Mouse (Mus musculus) liver, embryonic 14.5 days (tissue): ENCODE measurements around the gene Prdm11. TPM values are rescaled to one million over a fixed set of nuclear protein-coding genes. Genes with fewer than 3 reads are reported as not detected.

ENCODE experiments used
- ATAC-seq: fragments of 200-750 bp; cut with Nextera tagmentation; 2 replicates; pipeline ENCODE4 v1.8.0; 2017; ENCODE audit warnings: moderate number of reproducible peaks, mild to moderate bottlenecking, moderate library complexity; ENCODE audit not compliant: insufficient read depth
- DNase-seq, 3 experiments: peaks; one replicate each; pipeline ENCODE4 v3.0.0-alpha.2; 2012 to 2013; ENCODE audit warnings: low read depth in 3 of 3, low spot score in 3 of 3
- H3K27ac ChIP-seq: fragments of 300-500 bp; sonication (generic); 2 replicates; pipeline ENCODE4 v1.5.1; 2014; ENCODE audit warnings: moderate library complexity, mild to moderate bottlenecking, control low read depth, inconsistent platforms
- H3K27me3 ChIP-seq: fragments of 300-500 bp; sonication (generic); 2 replicates; pipeline ENCODE4 v1.6.1; 2014; ENCODE audit warnings: mild to moderate bottlenecking, low read length, moderate library complexity; ENCODE audit not compliant: control insufficient read depth, insufficient read depth
- H3K36me3 ChIP-seq: fragments of 300-500 bp; sonication (generic); replicated peaks from 2 replicates; pipeline ENCODE4 v1.6.1; 2014; ENCODE audit warnings: low read depth; ENCODE audit not compliant: control insufficient read depth, insufficient read depth
- H3K4me1 ChIP-seq, 2 experiments: fragments of 200-500 bp in 1 of 2; fragments of 300-500 bp in 1 of 2; sonication (generic) in 1 of 2; replicated peaks; 2 replicates each; pipeline ENCODE4 v1.6.1; 2012 to 2014; ENCODE audit warnings: antibody characterized with exemption in 1 of 2, inconsistent platforms in 1 of 2, low read length in 1 of 2; ENCODE audit not compliant: control insufficient read depth in 2 of 2, insufficient read depth in 2 of 2
- H3K4me2 ChIP-seq: fragments of 300-500 bp; sonication (generic); 2 replicates; pipeline ENCODE4 v1.6.1; 2014; ENCODE audit warnings: low read depth, mild to moderate bottlenecking, control low read depth, moderate library complexity
- H3K4me3 ChIP-seq, 2 experiments: fragments of 200-500 bp in 1 of 2; fragments of 300-500 bp in 1 of 2; sonication (generic) in 1 of 2; 2 replicates each; pipeline ENCODE4 v1.5.1; 2012 to 2014; ENCODE audit warnings: low read depth in 2 of 2, low read length in 2 of 2, mild to moderate bottlenecking in 2 of 2, control low read depth in 1 of 2, inconsistent platforms in 1 of 2, moderate library complexity in 1 of 2; ENCODE audit not compliant: insufficient read depth in 1 of 2
- H3K9ac ChIP-seq: fragments of 300-500 bp; sonication (generic); replicated peaks from 2 replicates; pipeline ENCODE4 v1.6.1; 2014; ENCODE audit warnings: mild to moderate bottlenecking, control low read depth, moderate library complexity
- H3K9me3 ChIP-seq: fragments of 300-500 bp; sonication (generic); 2 replicates; pipeline ENCODE4 v1.6.1; 2016; ENCODE audit warnings: low read length, mixed read lengths; ENCODE audit not compliant: control insufficient read depth
- CTCF ChIP-seq: IDR thresholded peaks from 2 replicates; pipeline ENCODE4 v1.5.1; 2016; ENCODE audit warnings: antibody characterized with exemption, low read depth, control low read depth
- EP300 ChIP-seq: IDR thresholded peaks from 2 replicates; pipeline ENCODE4 v1.6.1; 2016; ENCODE audit warnings: antibody characterized with exemption, low read depth
- WGBS: fragments of 180-500 bp; shearing (Covaris S2); extraction: QIAGEN DNeasy Blood & Tissue Kit; methylation state at CpG from one replicate; pipeline ENCODE4 v1.1.7; 2014; ENCODE audit not compliant: insufficient replicate concordance; 5-methylcytosine and 5-hydroxymethylcytosine counted together
- polyA plus RNA-seq, 2 experiments: library from polyadenylated mRNA; depleted of rRNA in 1 of 2; stranded (reverse) in 1 of 2; unstranded in 1 of 2; fragments of >200 nt; fragmentation: Nextera tagmentation in 1 of 2; extraction: Ambion mirVana in 1 of 2; gene quantifications; 2 replicates each; pipeline versions ENCODE4 v1.2.1 to v1.2.3; 2012 to 2014

Gene Prdm11
- polyA plus RNA-seq, 2 experiments = 1.8 to 3.7 TPM

GRCm38 (mm10) chr2:93013415-93014092, 32.4 kb downstream of the Prdm11 start:
- Histone ChIP-seq H3K27me3 (peaks cover 3% of the 10 kb centered on the region; the same call in 1 of the 2 replicates), H3K9ac (peak overlapping the region; percentile 62), H3K36me3 (no peaks in the 10 kb centered on the region), H3K4me3 (peak overlapping the region; percentile 49 to 66), H3K9me3 (no peaks in the 10 kb centered on the region), H3K4me1 (peaks cover 16 to 19% of the 10 kb centered on the region in 2 experiments), H3K27ac (no peak overlapping the region), H3K4me2 (peak overlapping the region; percentile 92)
- TF ChIP-seq EP300 = no peak
- TF ChIP-seq CTCF = no peak
- ATAC-seq = 0 out of 2 replicates have a peak, but pooled peaks have one; percentile 15
- 58% methylated on average over 8 of the region's 8 CpGs for WGBS
- DNase-seq = no peak

GRCm38 (mm10) chr2:93012976-93013375, 33.0 kb downstream of the Prdm11 start:
- H3K9ac ChIP-seq = no peak overlapping the region
- WGBS = 69% methylated on average over 3 of the region's 3 CpGs

GRCm38 (mm10) chr2:93011933-93012332, 34.0 kb downstream of the Prdm11 start:
- WGBS = 72% methylated on average over 9 of the region's 9 CpGs
- no peak overlapping the region for H3K4me2 ChIP-seq

More at GRCm38 (mm10) chr2:93012976-93013375, 33.0 kb downstream of the Prdm11 start:
- H3K4me2 ChIP-seq = no peak overlapping the region
- H3K9me3 ChIP-seq = no peaks in the 10 kb centered on the region
- ATAC-seq (no peak), DNase-seq (no peak)
- H3K36me3 ChIP-seq = no peaks in the 10 kb centered on the region
- H3K4me1 ChIP-seq = peaks cover 21 to 24% of the 10 kb centered on the region in 2 experiments
- H3K27me3 ChIP-seq = peaks cover 3% of the 10 kb centered on the region; the same call in 1 of the 2 replicates
- TF ChIP-seq CTCF (no peak), EP300 (no peak)
- no peak overlapping the region for H3K27ac ChIP-seq
- H3K4me3 ChIP-seq = no peak overlapping the region

GRCm38 (mm10) chr2:93011465-93011864, 34.5 kb downstream of the Prdm11 start:
- whole genome bisulfite sequencing = 84% methylated on average over 5 of the region's 5 CpGs
- Histone ChIP-seq H3K4me3 (no peak overlapping the region), H3K4me1 (peaks cover 24 to 35% of the 10 kb centered on the region in 2 experiments), H3K9me3 (no peaks in the 10 kb centered on the region), H3K27ac (no peak overlapping the region), H3K4me2 (no peak overlapping the region), H3K9ac (no peak overlapping the region), H3K27me3 (peaks cover 3% of the 10 kb centered on the region; the same call in 1 of the 2 replicates), H3K36me3 (no peaks in the 10 kb centered on the region)
- TF ChIP-seq EP300 (no peak), CTCF (no peak)
- no peak for DNase-seq
- no peak for ATAC-seq

More at GRCm38 (mm10) chr2:93011933-93012332, 34.0 kb downstream of the Prdm11 start:
- no peaks in the 10 kb centered on the region for H3K9me3 ChIP-seq
- H3K4me1 ChIP-seq = peaks cover 24 to 32% of the 10 kb centered on the region in 2 experiments
- no peak overlapping the region for H3K4me3 ChIP-seq
- ATAC-seq (no peak), DNase-seq (no peak)
- H3K27ac ChIP-seq = no peak overlapping the region
- no peaks in the 10 kb centered on the region for H3K36me3 ChIP-seq
- TF ChIP-seq EP300 = no peak
- peak; percentile 34 for TF ChIP-seq CTCF
- H3K27me3 ChIP-seq = peaks cover 3% of the 10 kb centered on the region; the same call in 1 of the 2 replicates
- no peak overlapping the region for H3K9ac ChIP-seq

- Histone ChIP-seq H3K27me3 (no peaks in the 10 kb centered on the region), H3K9me3 (no peaks in the 10 kb centered on the region), H3K36me3 (no peaks in the 10 kb centered on the region), H3K4me3 (no peak overlapping the region), H3K27ac (peak overlapping the region; percentile 58), H3K4me2 (peak overlapping the region; percentile 37), H3K9ac (no peak overlapping the region), H3K4me1 (peaks cover 14 to 25% of the 10 kb centered on the region in 2 experiments)
- DNase-seq (peak; percentile 33 to 48 (median 45)), ATAC-seq (peak; percentile 95)
- 61% methylated on average over 3 of the region's 3 CpGs for WGBS
- TF ChIP-seq CTCF = no peak
- TF ChIP-seq EP300 = peak; percentile 76
These were observed 37.8 kb downstream of the Prdm11 start for GRCm38 (mm10) chr2:93007967-93008685.
